ENCODE assay signal across 10 mouse cellular contexts in the genomic region with DNA sequence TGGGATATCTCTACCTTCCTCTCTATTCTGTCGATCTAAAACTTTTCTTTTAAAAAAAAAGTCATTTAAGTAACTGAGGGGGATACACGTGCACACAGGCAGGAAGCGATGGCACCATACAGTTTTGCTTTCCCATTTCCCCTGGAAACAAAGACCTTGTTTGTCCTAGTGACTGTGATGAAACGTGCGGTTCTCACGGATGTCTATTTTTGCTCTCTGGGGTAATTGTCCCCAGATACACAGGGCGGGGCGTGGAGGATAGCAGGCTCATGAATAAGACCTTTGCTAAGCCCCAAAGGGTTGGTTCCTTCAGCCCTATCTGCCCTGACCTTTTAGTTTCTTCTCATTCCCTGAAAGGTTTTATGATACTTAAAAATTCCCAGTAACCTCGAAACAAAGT.
A peak's percentile ranks its signal among the peaks of the same experiment; 100 is the strongest.
DNase-seq lines count a peak whose midpoint lies in the region; ATAC-seq lines count a peak whose summit lies in the region.
"Had no signal": no experiment of that assay in that cellular context is flagged by ENCODE, and none has a peak within 500 bp of the region (broad histone marks: within the 10 kb centered on the region; RNA-seq: fewer than 3 reads in every experiment).

No protein-coding gene starts in this region.

- H3K36me3 ChIP-seq in kidney, embryonic 16.5 days (ENCODE audit: insufficient read depth, low read length), result no peaks in the 10 kb centered on the region
- no peaks in the 10 kb centered on the region for H3K36me3 ChIP-seq in hindbrain, embryonic 16.5 days (ENCODE audit: control insufficient read depth, insufficient read depth, low read length)
- H3K36me3 ChIP-seq: midbrain, embryonic 12.5 days had no signal

- H3K27ac ChIP-seq in kidney, embryonic 16.5 days (ENCODE audit: low read length), result peak overlapping the region; percentile 20; the same call in 1 of the 2 replicates
- peak overlapping the region; percentile 96 for H3K27ac ChIP-seq in brown adipose tissue, adult 24 weeks (replicated peaks; ENCODE audit: low read depth, low read length)
- H3K27ac ChIP-seq in hindbrain, embryonic 16.5 days (ENCODE audit: low read depth, low read length), result no peak overlapping the region
- H3K27ac ChIP-seq: midbrain, embryonic 12.5 days had no signal

- no peaks in the 10 kb centered on the region for H3K4me1 ChIP-seq in kidney, embryonic 16.5 days (ENCODE audit: insufficient read depth, low read length)
- H3K4me1 ChIP-seq in brown adipose tissue, adult 24 weeks (ENCODE audit: control insufficient read depth, insufficient read depth, insufficient read length, low read length), result peaks cover 27% of the 10 kb centered on the region
- no peaks in the 10 kb centered on the region for H3K4me1 ChIP-seq in hindbrain, embryonic 16.5 days (ENCODE audit: control insufficient read depth, insufficient read depth, low read depth, low read length)
- H3K4me1 ChIP-seq: midbrain, embryonic 12.5 days had no signal

- H3K9me3 ChIP-seq in kidney, embryonic 16.5 days (ENCODE audit: low read length), result no peaks in the 10 kb centered on the region
- no peaks in the 10 kb centered on the region for H3K9me3 ChIP-seq in hindbrain, embryonic 16.5 days (ENCODE audit: control insufficient read depth, low read length)
- H3K9me3 ChIP-seq: midbrain, embryonic 12.5 days had no signal

- H3K27me3 ChIP-seq in kidney, embryonic 16.5 days (ENCODE audit: insufficient read depth, low read length), result no peaks in the 10 kb centered on the region
- no peaks in the 10 kb centered on the region for H3K27me3 ChIP-seq in hindbrain, embryonic 16.5 days (replicated peaks; ENCODE audit: control insufficient read depth, insufficient read depth, low read length)
- H3K27me3 ChIP-seq: midbrain, embryonic 12.5 days had no signal

- no peak overlapping the region for H3K4me2 ChIP-seq in kidney, embryonic 16.5 days (replicated peaks; ENCODE audit: low read depth, low read length)
- no peak overlapping the region for H3K4me2 ChIP-seq in hindbrain, embryonic 16.5 days (ENCODE audit: low read length)
- H3K4me2 ChIP-seq: midbrain, embryonic 12.5 days had no signal

- DNase-seq in kidney, adult 18-20 months, result no peak
- DNase-seq in heart, postnatal 25 days (ENCODE audit: low spot score), result peak; percentile 47
- DNase-seq in cerebellum, adult 8-10 months, result no peak
- DNase-seq in urinary bladder, postnatal 36 days (ENCODE audit: low spot score in 2 of 2), result no peak

- no peak overlapping the region for H3K4me3 ChIP-seq in kidney, embryonic 16.5 days (ENCODE audit: low read length)
- H3K4me3 ChIP-seq in brown adipose tissue, adult 24 weeks (ENCODE audit: insufficient read depth, low read depth, low read length), result no peak overlapping the region
- H3K4me3 ChIP-seq in hindbrain, embryonic 16.5 days (ENCODE audit: low read length), result no peak overlapping the region
- H3K4me3 ChIP-seq: midbrain, embryonic 12.5 days had no signal

- no peak overlapping the region for H3K9ac ChIP-seq in kidney, embryonic 16.5 days (replicated peaks; ENCODE audit: low read length)
- no peak overlapping the region for H3K9ac ChIP-seq in hindbrain, embryonic 16.5 days (ENCODE audit: low read depth, low read length)
- H3K9ac ChIP-seq: midbrain, embryonic 12.5 days had no signal

- intact Hi-C loops in heart, postnatal 25 days (cut with DNase I), result no loop called here

- no peak for ATAC-seq in kidney, embryonic 16.5 days (ENCODE audit: low FRiP score, low TSS enrichment)
- peak; percentile 88 for ATAC-seq in megakaryocyte, adult 5-6 weeks (ENCODE audit: poor library complexity, severe bottlenecking)
- ATAC-seq in hindbrain, embryonic 16.5 days, result no peak
- ATAC-seq: forebrain, embryonic 14.5 days had no signal

- WGBS in kidney, embryonic 16.5 days, result 72% methylated on average over 9 of the region's 9 CpGs
- 63% methylated on average over 9 of the region's 9 CpGs for WGBS in hindbrain, embryonic 16.5 days
